Mouse (Mus musculus) bone marrow macrophage, adult 2 months (primary cell): ENCODE measurements at regions not wholly inside any gene's neighbourhood (a gene's known extent, or its start where the extent isn't known, plus 50 kb on each side); places are given as distances from the start of the nearest gene placed in this dataset.

Source experiments
- CTCF ChIP-seq: IDR thresholded peaks from 2 replicates; pipeline ENCODE4 v1.5.1; 2012; ENCODE audit warnings: low read depth, mild to moderate bottlenecking, low read length, moderate library complexity
- POLR2A ChIP-seq: IDR thresholded peaks from 2 replicates; pipeline ENCODE4 v1.6.1; 2012; ENCODE audit warnings: mild to moderate bottlenecking, low read depth, low read length, borderline replicate concordance

DNA sequence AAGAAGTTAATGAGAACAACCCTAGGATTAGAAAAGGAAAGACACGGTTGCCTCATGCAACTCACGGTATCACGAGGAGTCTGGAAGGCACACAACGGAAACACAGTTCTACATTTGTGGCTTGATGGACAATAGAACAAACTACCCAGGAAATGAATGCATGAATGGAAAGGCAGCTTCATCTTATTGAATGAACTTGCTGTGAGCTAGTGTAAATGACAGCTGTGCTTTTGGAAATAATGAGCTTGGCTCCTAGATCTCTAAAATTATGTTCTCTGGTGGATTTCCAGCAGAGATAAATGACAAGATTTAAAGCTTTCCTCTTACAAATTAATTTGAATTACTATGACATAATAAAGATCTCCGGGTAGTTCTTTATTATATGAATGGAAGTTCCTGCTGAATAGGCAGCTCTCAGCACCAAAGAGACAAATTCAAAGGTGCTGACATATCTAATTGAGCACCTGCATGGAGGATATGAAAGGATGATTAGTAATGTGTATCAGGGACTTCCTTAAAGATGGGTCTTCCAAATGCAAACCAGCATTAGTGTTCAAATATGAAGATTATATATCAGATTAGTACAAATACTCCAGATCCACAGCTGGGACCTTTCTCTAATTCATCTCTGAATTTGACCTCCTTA, 262.5 kb downstream of the Pth2r start:
- TF ChIP-seq CTCF (no peak), POLR2A (no peak)
